Mouse (Mus musculus): ENCODE results near the gene Ttc28. TPM values are rescaled to one million over a fixed set of nuclear protein-coding genes. Genes with fewer than 3 reads are reported as not detected.

Gene Ttc28
- total RNA-seq, 2 experiments from 2014 or later: 10.2 to 11.7 TPM

DNA sequence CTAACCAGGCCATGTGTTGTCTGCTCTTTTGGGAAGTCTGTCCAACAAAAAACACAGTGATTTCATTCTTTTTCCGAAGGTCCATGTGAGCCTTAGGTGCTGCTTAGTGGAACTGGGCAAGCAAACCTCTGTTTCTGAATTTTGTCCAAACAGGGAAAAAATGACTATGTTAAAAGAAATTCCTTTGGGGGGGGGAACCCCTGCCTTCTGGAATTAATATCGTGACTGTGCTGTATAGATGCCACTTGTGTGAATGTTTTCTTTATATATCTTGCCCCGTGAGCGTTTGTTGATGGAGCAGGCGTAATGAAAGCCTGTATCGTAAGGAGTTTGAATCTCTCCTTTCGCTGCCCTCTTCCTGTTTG lies 127.5 kb downstream of the Ttc28 start:
- no peak for DNase-seq (ENCODE audit: low spot score in 2 of 2)
- TF ChIP-seq CTCF (conservative IDR thresholded peaks at IDR 0.05): no peak
- Histone ChIP-seq H3K4me3 (no peak overlapping the region), H3K27ac (no peak overlapping the region)

DNA sequence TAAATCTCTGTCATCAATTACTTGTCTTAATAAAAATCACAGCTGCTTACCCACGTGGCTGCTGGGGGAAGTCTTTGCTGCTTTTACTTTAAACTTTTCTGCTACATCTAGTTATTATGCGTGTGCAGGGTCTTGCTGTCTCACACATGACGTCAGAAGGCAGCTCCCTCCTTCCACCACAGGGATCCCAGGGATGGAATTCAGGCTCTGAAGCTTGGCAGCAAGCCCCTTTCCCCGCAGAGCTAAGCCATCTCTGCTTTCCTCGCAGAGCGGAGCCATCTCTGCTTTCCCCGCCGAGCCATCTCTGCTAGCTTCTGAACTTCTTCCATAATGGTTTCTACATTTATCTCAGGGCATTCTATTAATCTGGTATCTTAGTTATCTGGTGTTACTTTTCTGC lies 128.3 kb downstream of the Ttc28 start:
- DNase-seq (ENCODE audit: low spot score in 2 of 2): no peak
- no peak overlapping the region for H3K27ac ChIP-seq
- no peak for TF ChIP-seq CTCF (conservative IDR thresholded peaks at IDR 0.05)
- no peak overlapping the region for H3K4me3 ChIP-seq

DNA sequence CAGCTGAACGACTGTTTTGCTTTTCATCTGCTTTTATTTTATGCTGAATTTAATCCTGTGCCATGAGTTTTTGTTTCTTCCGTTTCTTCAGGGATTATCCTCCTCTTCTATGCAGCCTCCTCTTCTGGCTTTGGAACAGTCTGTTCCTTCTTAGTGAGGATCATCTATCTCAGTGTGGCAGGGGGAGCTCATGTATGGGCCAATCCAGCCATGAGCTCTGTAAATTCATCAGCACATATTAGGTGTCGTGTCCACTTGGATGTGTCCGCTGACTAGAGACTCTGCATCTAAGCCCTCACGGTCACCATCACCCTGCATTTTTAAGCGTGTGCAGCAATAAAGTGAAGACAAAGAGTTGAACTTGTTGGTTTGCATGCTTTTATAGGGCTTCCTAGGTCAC lies 128.8 kb downstream of the Ttc28 start:
- Histone ChIP-seq H3K4me3 (no peak overlapping the region), H3K27ac (no peak overlapping the region)
- DNase-seq (ENCODE audit: low spot score in 2 of 2): no peak
- TF ChIP-seq CTCF (conservative IDR thresholded peaks at IDR 0.05): no peak

DNA sequence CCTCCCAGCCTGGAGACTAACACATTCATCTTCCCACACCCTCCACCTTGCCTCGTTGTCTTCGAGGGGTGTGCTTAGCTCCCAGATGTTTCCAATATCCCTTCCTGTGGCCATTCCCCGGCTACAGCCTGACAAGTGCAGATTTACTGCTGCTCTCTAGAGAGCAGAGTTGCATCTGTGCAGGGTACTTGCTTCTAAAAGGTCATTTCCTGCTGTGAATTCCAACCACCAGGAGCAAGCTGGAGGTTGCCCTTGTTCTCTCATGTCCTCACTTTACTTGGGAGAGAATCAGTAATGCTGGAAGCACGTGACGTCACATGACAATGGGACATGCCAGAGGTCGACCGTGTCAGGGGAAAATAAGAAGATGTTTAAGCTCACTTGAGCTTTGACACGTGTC lies 131.7 kb downstream of the Ttc28 start:
- peak; percentile 14; the same call in 1 of the 2 replicates for TF ChIP-seq CTCF (conservative IDR thresholded peaks at IDR 0.05)
- DNase-seq (ENCODE audit: low spot score in 2 of 2): no peak
- Histone ChIP-seq H3K27ac (no peak overlapping the region), H3K4me3 (no peak overlapping the region)

DNA sequence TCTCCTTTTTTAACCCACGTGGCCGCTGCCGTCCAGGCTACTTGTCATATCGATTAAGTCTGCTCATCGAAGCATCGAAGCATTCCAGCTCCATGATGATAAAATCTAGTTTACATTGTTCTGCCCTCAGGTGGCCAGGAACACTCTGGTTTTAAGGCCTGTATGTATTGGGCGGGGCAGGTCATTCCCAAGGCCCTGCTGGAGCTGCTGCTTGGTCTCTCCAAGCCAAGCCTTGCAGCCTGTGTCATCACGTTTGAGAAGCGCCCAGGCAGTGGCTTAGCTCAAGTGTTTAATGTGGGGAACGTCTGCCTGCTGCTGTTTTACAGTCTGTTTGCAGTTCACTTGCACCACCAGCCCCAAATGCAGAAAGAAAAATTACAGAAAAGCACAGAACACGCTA lies 132.5 kb downstream of the Ttc28 start:
- TF ChIP-seq CTCF (conservative IDR thresholded peaks at IDR 0.05): no peak
- no peak overlapping the region for H3K27ac ChIP-seq
- DNase-seq (ENCODE audit: low spot score in 2 of 2): no peak
- H3K4me3 ChIP-seq: no peak overlapping the region

DNA sequence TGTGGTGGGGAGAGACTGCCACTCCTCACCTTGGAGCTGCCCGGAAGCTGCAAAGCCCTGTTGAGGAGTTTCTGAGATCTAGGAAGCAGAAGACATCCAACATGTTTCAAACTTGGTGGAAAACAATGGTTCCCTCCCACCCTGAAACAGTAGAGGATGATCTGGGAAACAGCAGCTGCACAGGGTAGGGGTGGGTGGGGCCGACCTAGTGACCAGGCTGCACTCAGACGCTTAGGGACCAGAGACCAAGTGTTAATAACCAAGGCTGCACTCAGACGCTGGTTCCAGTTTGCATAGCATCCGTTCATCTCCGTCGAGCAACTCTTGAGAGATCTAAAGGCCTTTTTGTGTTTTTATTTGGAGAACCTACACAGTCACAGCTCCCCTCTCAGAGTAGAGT lies 133.0 kb downstream of the Ttc28 start:
- Histone ChIP-seq H3K27ac (no peak overlapping the region), H3K4me3 (no peak overlapping the region)
- no peak for DNase-seq (ENCODE audit: low spot score in 2 of 2)
- no peak for TF ChIP-seq CTCF (conservative IDR thresholded peaks at IDR 0.05)

DNA sequence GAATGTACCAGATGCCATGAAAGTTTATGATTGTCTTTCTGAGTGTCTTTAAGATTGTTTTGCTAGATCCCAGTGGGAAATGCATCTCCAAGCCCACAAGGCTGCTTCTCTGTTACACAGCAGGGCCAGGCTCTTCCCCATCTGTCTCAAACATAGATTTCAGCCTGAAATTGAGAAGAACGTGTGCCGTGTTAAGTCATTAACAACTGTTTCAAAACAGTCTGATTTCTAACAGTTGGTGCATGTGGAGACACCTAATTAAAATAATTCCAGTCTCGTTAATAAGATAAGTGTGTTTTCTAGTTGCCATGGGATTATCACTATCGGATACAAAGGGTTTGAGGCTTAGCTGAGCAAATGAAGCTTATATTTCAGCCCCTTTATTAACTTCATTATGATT lies 135.4 kb downstream of the Ttc28 start:
- no peak for TF ChIP-seq CTCF (conservative IDR thresholded peaks at IDR 0.05)
- peak; percentile 48 to 49 for DNase-seq (ENCODE audit: low spot score in 2 of 2)
- H3K27ac ChIP-seq: no peak overlapping the region
- no peak overlapping the region for H3K4me3 ChIP-seq

DNA sequence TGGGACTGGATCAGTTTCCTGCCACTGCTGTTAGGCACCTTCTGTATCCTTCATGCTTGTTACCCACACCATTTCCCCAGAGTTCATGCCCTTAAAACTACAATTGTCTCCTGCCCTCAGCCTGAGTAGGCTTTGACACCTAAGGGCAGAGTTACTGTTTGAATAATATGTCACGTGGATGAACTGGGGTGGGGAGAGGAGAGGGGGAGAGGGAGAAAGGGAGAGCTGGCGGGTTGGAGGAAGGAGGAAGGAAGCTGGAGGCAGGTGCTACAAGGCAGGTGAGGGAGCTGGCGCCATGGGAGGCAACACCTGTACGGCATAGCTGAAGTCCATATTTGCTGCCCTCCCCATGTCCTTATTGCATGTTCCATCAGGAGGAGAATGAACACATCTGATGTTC lies 137.7 kb downstream of the Ttc28 start:
- H3K4me3 ChIP-seq: no peak overlapping the region
- TF ChIP-seq CTCF (conservative IDR thresholded peaks at IDR 0.05): no peak
- no peak overlapping the region for H3K27ac ChIP-seq
- DNase-seq (ENCODE audit: low spot score in 2 of 2): no peak

DNA sequence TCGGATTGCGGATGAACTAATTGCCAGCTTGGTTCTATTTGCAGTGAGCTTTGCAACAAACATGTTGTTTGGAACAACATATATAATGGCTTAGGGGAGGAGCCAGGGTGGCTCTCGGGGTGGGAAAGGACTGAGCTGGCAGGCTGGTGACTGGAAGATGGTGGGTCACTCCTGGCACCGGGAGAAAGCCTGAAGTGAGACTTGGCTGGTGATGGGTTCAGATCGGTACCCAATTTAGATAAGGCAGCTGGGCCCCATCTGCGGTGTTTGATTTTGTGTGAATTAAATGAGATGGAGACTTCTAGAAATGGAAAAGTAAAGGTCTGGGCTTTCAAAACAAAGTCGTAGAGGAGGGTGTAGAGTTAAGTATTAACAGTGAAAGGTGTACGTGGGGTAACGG lies 142.7 kb downstream of the Ttc28 start:
- DNase-seq (ENCODE audit: low spot score in 2 of 2): no peak
- Histone ChIP-seq H3K4me3 (no peak overlapping the region), H3K27ac (no peak overlapping the region)
- TF ChIP-seq CTCF (conservative IDR thresholded peaks at IDR 0.05): no peak

DNA sequence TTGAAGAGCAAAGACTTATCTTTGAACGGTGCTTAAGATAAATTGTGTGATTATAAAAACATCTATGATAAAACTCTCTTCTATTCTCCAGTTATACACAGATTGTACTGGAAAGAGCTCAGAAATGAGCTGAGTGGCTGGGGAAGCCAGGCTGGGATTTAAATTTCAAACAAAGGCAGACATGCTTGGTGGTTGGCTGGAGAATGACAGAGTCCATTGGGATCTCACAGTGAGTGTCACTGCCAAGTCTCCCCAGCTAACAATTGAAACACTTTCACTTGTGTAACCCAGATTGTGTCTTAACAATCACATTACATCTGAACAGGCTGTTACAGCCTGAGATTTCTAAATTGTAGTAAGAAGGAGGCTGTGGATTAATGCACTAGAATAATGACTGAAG lies 143.3 kb downstream of the Ttc28 start:
- H3K27ac ChIP-seq: no peak overlapping the region
- DNase-seq (ENCODE audit: low spot score in 2 of 2): no peak

DNA sequence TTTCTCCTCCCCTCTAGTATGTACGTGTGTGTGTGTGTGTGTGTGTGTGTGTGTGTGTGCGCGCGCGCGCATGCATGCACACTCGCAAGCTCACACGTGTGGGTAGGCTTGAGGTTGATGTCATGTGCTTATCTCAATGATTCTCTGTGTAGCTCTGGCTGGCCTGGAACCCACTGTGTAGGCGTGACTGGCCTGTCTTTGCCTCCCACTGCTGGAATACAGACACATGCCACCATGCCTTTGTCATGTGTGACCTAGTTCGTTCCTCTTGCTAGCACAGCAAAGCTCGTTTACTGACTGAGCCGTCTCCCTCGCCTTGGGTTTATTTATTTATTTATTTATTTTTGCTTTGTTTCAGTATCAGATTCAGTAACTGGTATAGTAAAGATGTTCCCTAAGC lies 145.0 kb downstream of the Ttc28 start:
- H3K27ac ChIP-seq: no peak overlapping the region
- no peak for TF ChIP-seq CTCF (conservative IDR thresholded peaks at IDR 0.05)
- no peak for DNase-seq (ENCODE audit: low spot score in 2 of 2)
- H3K4me3 ChIP-seq: no peak overlapping the region

More for the DNA sequence above, 143.3 kb downstream of the Ttc28 start:
- no peak overlapping the region for H3K4me3 ChIP-seq
- no peak for TF ChIP-seq CTCF (conservative IDR thresholded peaks at IDR 0.05)

DNA sequence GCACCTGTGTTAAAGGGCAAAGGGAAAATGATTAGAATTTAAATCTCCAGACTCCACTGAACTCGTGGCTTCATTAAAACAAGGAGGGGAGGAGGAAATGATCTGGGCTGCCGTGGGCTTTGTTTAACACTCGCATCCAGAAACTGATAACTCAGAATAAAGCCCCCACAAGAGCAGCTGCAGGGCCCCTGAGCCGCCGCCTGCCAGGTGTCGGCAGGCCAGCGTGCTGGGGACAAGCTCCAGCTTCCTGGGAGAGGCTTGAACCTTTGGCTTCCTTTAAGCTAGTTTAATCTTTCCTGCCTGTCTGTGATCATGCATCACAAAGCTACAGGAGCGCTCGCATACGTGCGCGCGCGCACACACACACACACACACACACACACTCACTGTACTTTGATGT lies 145.9 kb downstream of the Ttc28 start:
- DNase-seq (ENCODE audit: low spot score in 2 of 2): no peak
- H3K4me3 ChIP-seq: no peak overlapping the region
- no peak overlapping the region for H3K27ac ChIP-seq
- no peak for TF ChIP-seq CTCF (conservative IDR thresholded peaks at IDR 0.05)

DNA sequence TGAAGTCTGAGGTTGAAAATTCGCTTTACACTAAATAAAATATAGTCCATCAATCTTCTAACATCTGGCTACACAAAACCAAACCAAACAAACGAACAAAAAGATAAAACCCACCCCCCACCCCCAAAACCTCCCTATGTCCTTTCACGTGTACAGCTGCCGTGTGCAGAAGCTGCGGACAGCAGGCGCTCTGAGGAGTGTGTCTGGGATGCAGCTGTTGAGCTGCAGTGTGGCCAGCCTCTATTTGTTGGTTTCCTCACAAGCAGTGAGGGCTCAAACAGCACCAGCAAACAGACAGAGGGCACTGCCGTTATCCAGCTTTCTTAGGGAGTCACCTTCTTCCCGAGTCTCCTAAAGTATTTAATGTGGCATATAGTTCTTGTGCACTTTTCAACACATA lies 146.6 kb downstream of the Ttc28 start:
- TF ChIP-seq CTCF (conservative IDR thresholded peaks at IDR 0.05): no peak
- H3K4me3 ChIP-seq: no peak overlapping the region
- DNase-seq (ENCODE audit: low spot score in 2 of 2): no peak
- H3K27ac ChIP-seq: no peak overlapping the region

DNA sequence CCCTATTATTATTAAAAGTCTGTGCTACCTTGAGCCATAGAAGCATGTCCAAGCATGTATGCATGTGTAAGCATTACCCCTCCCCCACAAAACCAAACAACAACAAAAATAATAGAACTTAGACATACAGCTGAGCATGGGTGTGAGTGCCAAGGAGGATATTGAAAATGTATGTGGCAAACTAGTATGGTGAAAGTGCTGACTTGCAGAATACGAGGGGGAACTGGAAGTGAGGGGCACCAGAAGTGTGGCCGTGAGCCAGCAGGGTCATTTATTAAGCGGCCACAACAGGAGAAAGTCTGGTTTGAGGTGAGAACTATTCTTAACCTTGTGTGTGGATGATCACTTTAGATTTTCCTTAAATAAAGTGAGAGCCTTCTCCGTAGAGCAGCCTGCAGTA lies 148.7 kb downstream of the Ttc28 start:
- Histone ChIP-seq H3K27ac (no peak overlapping the region), H3K4me3 (no peak overlapping the region)
- TF ChIP-seq CTCF (conservative IDR thresholded peaks at IDR 0.05): no peak
- no peak for DNase-seq (ENCODE audit: low spot score in 2 of 2)

DNA sequence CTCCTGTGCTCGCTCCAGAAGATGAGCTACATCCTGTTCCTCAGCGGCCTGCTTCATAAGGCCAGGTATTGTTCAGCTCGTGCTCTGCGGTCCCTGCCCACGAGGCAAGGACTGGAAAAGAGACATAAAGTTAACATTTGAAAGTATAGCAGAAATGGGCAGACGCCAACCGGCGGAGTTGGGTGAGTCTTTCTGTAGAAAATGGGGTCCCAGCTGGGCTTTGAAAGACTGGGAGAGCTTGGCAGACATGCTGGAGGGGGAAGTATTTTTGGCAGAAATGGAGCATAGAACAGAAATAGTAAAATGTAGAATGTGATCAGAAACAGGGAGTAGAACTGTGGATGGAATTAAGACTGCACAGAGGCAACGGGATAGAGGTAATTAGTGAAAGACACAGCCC lies 149.3 kb downstream of the Ttc28 start:
- TF ChIP-seq CTCF (conservative IDR thresholded peaks at IDR 0.05): no peak
- no peak overlapping the region for H3K27ac ChIP-seq
- no peak overlapping the region for H3K4me3 ChIP-seq
- peak; percentile 41 to 57 for DNase-seq (ENCODE audit: low spot score in 2 of 2)
